Mouse (Mus musculus) layer of hippocampus, adult 2 months (tissue): ENCODE data around the gene Galnt2. TPM values are rescaled to one million over a fixed set of nuclear protein-coding genes. Genes with fewer than 3 reads are reported as not detected.

Experiments
- DNase-seq, 2 experiments: peaks; one replicate each; pipeline ENCODE4 v3.0.0; 2022; ENCODE audit warnings: low spot score in 2 of 2
- H3K27ac ChIP-seq: fragments of 200-600 bp; 2 replicates; pipeline ENCODE4 v1.8.1; 2022
- H3K4me3 ChIP-seq: fragments of 200-600 bp; 2 replicates; pipeline ENCODE4 v1.8.1; 2022; ENCODE audit warnings: mild to moderate bottlenecking
- CTCF ChIP-seq: fragments of 200-600 bp; conservative IDR thresholded peaks from 2 replicates; pipeline ENCODE4 v1.8.1; 2022; ENCODE audit warnings: antibody characterized with exemption, mild to moderate bottlenecking, moderate library complexity
- total RNA-seq, 2 experiments: library from RNA; stranded (reverse); gene quantifications; 2 replicates each; pipeline ENCODE4 v1.2.3; 2021

Gene Galnt2
- total RNA-seq, 2 experiments from 2014 or later = 34.5 to 44.5 TPM

DNA sequence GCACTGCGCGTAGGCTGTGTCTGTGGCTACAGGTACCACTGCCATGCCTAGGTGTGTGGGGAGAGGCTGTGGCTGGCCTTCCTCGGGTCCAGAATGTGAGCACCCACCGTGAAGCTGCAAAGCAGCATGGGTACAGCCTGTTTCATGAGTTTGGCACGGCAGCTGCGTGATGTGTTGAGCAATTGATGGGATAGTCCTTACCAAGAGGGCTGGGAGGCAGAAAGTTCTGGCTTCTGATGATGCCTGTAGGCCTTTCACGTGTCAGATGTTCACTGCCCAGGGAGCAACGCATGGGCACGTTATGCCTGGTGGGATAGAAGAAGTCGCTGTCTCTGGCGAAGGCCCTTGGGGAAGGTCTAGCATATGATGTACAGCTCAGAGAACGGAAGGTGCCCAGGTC is 33.5 kb downstream of the Galnt2 start:
- no peak overlapping the region for H3K4me3 ChIP-seq
- H3K27ac ChIP-seq = no peak overlapping the region
- DNase-seq = no peak
- no peak for TF ChIP-seq CTCF

DNA sequence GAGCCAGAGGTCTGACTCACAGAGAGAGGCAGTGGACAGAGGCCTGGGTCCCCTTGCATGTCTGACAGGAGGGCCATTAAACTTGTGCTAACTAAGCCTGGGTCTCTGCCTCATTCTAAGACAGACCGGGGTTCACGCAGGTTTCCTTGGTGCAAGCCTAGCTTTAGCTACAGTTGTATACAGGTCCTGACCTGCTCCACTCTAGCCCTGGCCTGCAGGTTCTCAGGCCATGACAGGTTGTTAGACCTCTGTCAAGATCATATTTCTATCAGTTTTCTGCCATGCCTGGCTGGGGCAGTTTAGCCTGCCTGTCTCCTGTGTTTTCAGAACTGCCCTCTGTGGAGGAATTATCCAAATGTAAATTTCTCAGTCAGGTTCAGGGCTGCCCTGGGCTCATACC is 33.9 kb downstream of the Galnt2 start:
- DNase-seq = no peak
- no peak for TF ChIP-seq CTCF
- H3K27ac ChIP-seq = peak overlapping the region; percentile 6; the same call in 1 of the 2 replicates
- no peak overlapping the region for H3K4me3 ChIP-seq

DNA sequence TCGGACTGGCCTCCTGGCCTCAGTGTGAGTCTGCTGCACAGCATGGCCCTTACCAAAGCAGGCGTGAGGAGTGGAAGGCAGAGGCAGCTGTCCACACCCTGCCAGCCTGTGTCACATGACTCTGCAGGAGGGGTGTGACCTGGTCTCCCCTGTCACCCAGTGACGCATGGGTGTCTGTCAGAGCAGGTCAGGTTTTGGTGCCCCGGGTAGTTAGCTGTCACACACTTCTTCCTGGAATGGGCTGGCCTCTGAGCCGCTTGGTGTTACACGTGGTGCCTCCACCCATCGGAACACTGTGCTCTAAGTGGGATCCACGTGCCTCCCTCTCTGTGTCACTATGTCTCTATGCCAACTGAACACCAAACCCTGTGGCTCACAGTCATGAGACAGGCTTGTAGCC is 34.6 kb downstream of the Galnt2 start:
- no peak for DNase-seq
- no peak for TF ChIP-seq CTCF
- H3K4me3 ChIP-seq = no peak overlapping the region
- peak overlapping the region; percentile 6; the same call in 1 of the 2 replicates for H3K27ac ChIP-seq

DNA sequence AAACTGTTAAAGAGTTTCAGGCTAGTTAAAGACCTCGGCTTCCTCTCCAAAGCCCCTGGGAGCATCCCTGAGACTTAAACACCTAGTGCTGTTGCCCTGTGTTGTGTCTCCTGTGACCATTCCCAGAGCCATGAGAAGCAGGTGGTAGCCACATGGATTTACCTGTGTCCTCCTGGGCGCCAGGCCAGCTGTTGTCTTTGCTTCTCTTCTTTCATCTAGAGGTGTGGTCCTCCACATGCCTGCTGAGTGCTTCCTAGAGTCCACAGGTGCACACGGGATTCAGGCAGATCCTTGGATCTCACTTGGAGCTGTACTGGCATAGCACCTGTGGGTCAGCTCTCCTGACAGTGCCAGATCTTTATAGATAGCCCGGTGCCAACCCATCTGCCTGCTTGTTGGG is 36.0 kb downstream of the Galnt2 start:
- no peak overlapping the region for H3K27ac ChIP-seq
- H3K4me3 ChIP-seq = no peak overlapping the region
- DNase-seq = no peak
- TF ChIP-seq CTCF = no peak

DNA sequence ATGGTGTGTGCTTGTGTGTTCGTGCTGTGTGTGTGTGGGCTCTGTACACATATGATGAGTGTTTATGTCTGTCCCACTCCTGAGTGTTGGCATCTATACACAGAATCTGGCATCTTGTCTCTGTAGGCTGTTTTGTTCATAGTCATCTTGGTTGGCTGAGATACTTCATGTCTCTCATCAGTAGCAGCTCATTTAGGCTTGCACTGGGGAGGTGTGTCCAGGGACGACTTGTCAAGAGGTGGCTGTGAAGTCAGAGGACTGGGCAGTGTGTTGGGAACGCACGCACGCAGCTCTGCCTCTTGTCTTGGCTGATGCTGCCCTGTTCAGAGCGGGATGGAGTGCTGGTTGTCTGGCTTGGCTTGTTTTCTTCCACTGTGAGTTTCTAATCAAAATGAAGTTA is 39.3 kb downstream of the Galnt2 start:
- Histone ChIP-seq H3K27ac (peak overlapping the region; percentile 37), H3K4me3 (no peak overlapping the region)
- no peak for DNase-seq
- TF ChIP-seq CTCF = no peak

DNA sequence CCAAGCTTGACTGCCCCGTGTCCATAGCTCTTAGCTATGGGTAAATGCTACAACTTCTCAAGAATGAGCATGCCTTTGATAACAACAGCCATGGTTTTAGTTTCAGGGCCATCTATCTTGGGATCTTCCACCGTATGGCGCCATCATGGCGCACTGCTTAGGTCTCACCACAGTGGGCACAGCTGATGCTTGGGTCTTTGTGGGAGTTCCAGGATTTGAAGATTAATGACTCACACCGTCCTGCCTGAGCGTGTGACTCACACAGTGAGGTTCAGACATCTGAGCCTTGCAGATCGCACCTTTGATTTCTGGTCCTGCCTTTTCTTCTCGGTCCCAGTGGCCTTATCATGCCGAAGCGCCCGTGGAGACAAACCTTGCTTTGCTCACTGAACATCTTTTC is 39.7 kb downstream of the Galnt2 start:
- peak overlapping the region; percentile 37 for H3K27ac ChIP-seq
- no peak overlapping the region for H3K4me3 ChIP-seq
- no peak for TF ChIP-seq CTCF
- DNase-seq = no peak

DNA sequence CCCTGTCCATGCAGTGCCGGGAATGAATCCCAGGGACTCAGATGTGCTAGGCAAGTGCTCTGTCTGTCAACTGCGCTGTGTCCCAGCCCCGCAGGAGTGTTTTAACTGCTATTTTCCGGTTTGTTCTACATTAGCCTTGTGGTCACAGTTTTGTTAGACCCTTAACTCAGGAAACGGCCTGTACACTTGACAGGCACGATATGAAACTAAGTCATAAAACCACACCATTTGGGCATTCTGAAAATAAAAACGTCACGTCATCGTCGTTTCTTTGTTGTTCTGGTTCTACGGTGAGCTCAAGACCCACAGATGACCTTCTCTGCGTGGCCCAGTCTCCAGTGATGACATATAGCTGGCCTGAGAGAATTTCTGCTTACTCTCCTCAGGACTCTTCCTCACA is 40.3 kb downstream of the Galnt2 start:
- H3K4me3 ChIP-seq = no peak overlapping the region
- no peak for DNase-seq
- TF ChIP-seq CTCF = no peak
- H3K27ac ChIP-seq = no peak overlapping the region

DNA sequence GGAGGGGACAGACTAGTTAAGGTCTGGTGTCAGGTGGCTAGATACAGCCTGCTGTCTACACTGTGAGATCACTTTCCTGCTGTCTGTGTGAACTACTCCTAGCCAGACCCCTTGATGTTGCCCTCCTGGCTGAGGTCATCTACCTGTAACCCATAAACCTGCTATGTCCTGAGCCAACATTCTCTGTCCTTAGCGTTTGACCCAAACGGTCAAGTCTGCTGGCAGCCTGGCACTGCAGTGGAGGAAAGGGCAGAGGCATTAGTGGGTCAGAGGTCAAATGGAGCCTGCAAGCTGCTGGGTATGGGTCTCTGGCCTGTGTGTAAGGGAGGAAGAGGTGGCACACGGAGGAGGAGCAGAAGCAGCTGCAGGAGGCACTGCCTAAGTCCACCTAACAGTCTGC is 41.6 kb downstream of the Galnt2 start:
- no peak overlapping the region for H3K4me3 ChIP-seq
- TF ChIP-seq CTCF = no peak
- H3K27ac ChIP-seq = no peak overlapping the region
- DNase-seq = no peak

DNA sequence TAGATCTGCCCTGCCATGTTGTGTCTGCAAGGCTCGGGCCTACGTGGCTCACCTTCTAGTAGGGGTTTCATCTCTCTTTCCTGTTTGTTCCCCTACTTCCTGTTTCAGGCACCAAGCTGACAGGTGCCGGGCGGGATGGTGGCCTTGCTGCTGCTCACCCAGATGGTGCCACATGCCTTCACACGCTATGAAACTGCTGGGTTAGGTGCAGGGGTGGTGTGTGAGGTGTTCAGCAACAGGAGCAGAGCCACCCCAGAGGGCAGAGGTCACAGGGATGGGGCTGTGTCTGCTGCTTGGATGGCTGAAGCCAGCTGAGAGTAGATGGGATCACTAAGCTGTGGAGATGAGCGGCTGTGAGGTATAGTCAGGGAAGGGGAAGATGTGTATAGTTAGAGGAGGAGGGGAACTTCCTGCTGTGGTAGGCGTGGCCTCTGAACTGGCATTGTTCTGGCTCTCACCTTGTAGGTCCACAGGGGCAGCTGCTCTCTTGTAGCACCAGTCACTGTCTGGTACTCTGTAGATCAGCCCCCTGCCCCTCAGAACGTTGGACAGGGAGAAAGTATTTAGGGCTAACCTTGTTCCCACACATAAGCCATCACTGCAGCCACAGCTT is 42.5 kb downstream of the Galnt2 start:
- no peak for DNase-seq
- Histone ChIP-seq H3K4me3 (no peak overlapping the region), H3K27ac (peak overlapping the region; percentile 89)
- TF ChIP-seq CTCF = no peak

DNA sequence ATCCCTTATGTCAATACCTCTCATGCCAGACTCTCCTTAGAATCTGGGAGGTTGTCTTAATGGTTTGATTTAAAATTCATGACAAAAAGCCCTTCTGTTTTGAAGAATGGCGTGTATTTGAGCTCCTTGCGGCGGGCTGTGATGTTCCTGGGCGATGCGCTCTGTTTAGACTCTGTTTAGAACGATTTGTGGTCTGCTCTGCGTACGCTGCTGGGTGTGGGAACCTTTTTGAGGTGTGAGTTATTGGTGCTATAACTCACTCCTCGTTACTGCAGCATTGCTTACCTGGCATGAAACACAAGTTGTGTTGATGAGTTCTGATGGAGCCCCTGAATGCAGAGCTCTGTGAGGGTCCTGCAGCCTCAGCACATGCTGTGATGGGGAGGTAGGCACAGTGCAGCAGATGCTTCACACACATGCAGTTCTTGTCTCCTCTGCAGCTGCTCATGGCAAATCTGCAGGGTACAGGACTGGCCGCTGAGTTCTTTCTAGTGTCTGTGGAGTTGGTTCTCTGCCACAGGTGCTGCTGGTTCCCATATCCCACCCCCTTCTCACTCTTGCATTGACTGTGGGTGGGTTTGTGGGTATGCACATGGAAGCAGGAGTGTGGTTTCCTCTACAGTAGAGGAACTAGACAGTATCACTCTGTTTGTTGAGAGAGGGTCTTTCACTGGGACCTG is 43.4 kb downstream of the Galnt2 start:
- no peak for TF ChIP-seq CTCF
- no peak for DNase-seq
- H3K27ac ChIP-seq = peak overlapping the region; percentile 89
- H3K4me3 ChIP-seq = no peak overlapping the region

DNA sequence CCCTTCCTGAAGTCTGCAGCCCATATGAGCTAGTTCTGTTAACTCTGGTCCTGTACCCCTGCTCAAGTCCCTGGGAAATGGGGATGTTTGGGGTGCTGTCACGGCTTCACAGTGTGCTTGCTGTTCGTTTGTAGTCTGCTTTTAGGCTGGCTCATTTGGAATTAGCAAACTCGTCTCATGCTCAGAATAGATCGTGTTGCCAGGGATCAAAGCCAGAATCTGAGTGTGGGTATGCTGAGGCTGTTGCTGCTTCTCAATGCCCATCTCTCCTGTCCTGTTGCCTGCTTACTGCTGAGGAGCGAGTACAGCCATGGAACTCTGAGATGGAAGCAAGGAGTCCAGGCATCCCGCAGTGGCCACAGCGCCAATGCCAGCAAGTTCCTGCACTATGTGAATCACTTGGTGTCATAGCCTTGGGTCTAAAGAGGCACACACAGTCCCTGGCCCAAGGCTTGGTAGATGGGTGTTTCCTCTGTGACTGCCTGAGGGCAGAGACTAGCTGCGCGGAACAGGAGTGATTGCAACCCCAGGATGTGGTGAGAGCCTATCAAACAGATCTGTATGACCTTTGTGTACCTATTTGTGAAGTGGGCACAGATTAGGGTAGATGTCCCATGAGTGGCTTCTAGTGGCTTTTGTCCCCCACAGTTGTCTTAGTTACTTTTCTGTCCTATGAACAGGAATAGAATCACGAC is 44.3 kb downstream of the Galnt2 start:
- H3K4me3 ChIP-seq = peak overlapping the region; percentile 4; the same call in 1 of the 2 replicates
- no peak for TF ChIP-seq CTCF
- DNase-seq = no peak
- peak overlapping the region; percentile 89 for H3K27ac ChIP-seq

DNA sequence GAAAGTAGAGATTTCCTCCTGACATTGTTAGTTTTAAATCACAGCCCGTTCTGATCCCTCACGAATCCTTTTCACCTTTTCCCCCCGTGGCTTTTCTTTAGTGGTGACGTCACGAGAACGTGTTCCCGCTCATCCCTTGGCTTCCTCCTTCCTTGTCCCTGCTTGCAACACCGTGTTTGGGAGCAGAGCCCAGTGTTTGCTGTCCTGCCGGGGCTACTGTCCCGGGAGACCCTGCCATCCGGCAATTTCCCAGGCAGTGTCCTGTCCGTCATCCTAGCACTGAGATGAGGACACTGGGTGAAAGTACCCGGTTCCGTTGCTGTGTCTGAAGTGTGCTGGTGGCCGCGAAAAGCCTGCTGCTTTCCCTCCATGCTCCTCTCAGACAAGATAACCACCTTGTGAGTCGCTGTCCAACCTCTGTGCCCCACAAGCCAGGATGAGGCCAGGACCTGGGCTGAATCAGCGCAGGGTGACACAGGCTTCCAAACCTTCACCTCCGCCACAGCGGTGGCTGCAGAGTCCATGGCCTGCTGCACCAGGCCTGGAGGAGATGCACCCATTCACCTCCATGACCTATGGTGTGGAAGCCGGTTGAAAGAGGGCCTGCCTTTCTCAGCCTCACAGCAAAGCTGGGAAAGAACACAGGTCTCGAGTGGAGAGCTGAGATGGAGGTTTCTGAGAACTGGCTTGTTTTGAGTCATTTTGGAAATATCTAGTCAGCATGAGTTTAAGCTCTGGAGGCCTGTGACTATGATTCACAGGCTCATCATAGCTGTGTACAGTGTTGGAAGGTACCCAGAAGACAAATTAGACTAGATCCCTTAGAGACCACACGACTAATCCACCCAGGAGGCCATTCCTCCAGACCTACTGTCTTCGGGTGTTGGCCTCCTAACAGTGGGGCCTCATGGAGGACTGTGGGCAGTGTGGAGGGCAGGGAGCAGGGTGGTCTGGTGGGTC is 47.0 kb downstream of the Galnt2 start:
- DNase-seq = no peak
- TF ChIP-seq CTCF = no peak
- H3K27ac ChIP-seq = peak overlapping the region; percentile 56; the same call in 1 of the 2 replicates

More for the DNA sequence above, 47.0 kb downstream of the Galnt2 start:
- no peak overlapping the region for H3K4me3 ChIP-seq
